Mouse (Mus musculus) heart, embryonic 11.5 days (tissue): ENCODE data around the gene Akap2. TPM values are rescaled to one million over a fixed set of nuclear protein-coding genes. Genes with fewer than 3 reads are reported as not detected.
A peak's percentile ranks its signal among the peaks of the same experiment; 100 is the strongest.

Source experiments
- ATAC-seq: fragments of 200-750 bp; cut with Nextera tagmentation; replicated peaks from 2 replicates; pipeline ENCODE4 v1.8.0; 2017; ENCODE audit warnings: moderate library complexity; ENCODE audit not compliant: insufficient number of reproducible peaks, low FRiP score, low TSS enrichment
- H3K27ac ChIP-seq: fragments of 300-500 bp; sonication (generic); 2 replicates; pipeline ENCODE4 v1.5.1; 2014; ENCODE audit warnings: mild to moderate bottlenecking, low read depth, low read length
- H3K27me3 ChIP-seq: fragments of 300-500 bp; sonication (generic); 2 replicates; pipeline ENCODE4 v1.6.1; 2014; ENCODE audit warnings: mild to moderate bottlenecking, low read length, mixed read lengths; ENCODE audit not compliant: control insufficient read depth, insufficient read depth
- H3K36me3 ChIP-seq: fragments of 300-500 bp; sonication (generic); 2 replicates; pipeline ENCODE4 v1.6.1; 2014; ENCODE audit warnings: mild to moderate bottlenecking, low read length, moderate library complexity, mixed read lengths; ENCODE audit not compliant: control insufficient read depth, insufficient read depth
- H3K4me1 ChIP-seq: fragments of 300-500 bp; sonication (generic); 2 replicates; pipeline ENCODE4 v1.6.1; 2014; ENCODE audit warnings: low read length; ENCODE audit not compliant: control insufficient read depth, insufficient read depth
- H3K4me2 ChIP-seq: fragments of 300-500 bp; sonication (generic); 2 replicates; pipeline ENCODE4 v1.6.1; 2014; ENCODE audit warnings: mild to moderate bottlenecking, moderate library complexity
- H3K4me3 ChIP-seq: fragments of 300-500 bp; sonication (generic); 2 replicates; pipeline ENCODE4 v1.5.1; 2014; ENCODE audit warnings: low read depth, low read length
- H3K9ac ChIP-seq: fragments of 300-500 bp; sonication (generic); 2 replicates; pipeline ENCODE4 v1.6.1; 2014; ENCODE audit warnings: mild to moderate bottlenecking, low read depth, low read length, moderate library complexity
- H3K9me3 ChIP-seq: fragments of 300-500 bp; sonication (generic); replicated peaks from 2 replicates; pipeline ENCODE4 v1.6.1; 2016; ENCODE audit warnings: low read length; ENCODE audit not compliant: control insufficient read depth
- WGBS: fragments of 180-500 bp; shearing (Covaris S2); extraction: QIAGEN DNeasy Blood & Tissue Kit; methylation state at CpG from one replicate; pipeline ENCODE4 v1.1.7; 2014; ENCODE audit not compliant: insufficient replicate concordance; 5-methylcytosine and 5-hydroxymethylcytosine counted together
- polyA plus RNA-seq: library from polyadenylated mRNA; unstranded; fragments of >200 nt; fragmentation: Nextera tagmentation; extraction: Ambion mirVana; gene quantifications from 2 replicates; pipeline ENCODE4 v1.2.1, GENCODE M21; 2014

Akap2 gene
- polyA plus RNA-seq, 1 experiment from 2014 or later = 45.9 TPM

GRCm38 (mm10) chr4:57845541-57846210, 128.2 kb downstream of the Akap2 start:
- ATAC-seq = no peak
- H3K4me3 ChIP-seq = peak overlapping the region; percentile 49
- peak overlapping the region; percentile 70 for H3K4me2 ChIP-seq
- 17% methylated on average over 12 of the region's 12 CpGs for WGBS
- no peaks in the 10 kb centered on the region for H3K27me3 ChIP-seq
- H3K9me3 ChIP-seq = no peaks in the 10 kb centered on the region
- H3K4me1 ChIP-seq = peaks cover 41% of the 10 kb centered on the region
- H3K36me3 ChIP-seq = peaks cover 8% of the 10 kb centered on the region
- peak overlapping the region; percentile 81 for H3K9ac ChIP-seq
- H3K27ac ChIP-seq = peak overlapping the region; percentile 96

GRCm38 (mm10) chr4:57846381-57846990, 129.0 kb downstream of the Akap2 start:
- WGBS = 16% methylated on average over 12 of the region's 12 CpGs
- Histone ChIP-seq H3K27ac (peak overlapping the region; percentile 96), H3K9me3 (no peaks in the 10 kb centered on the region), H3K4me2 (peak overlapping the region; percentile 70), H3K27me3 (no peaks in the 10 kb centered on the region), H3K4me1 (peaks cover 44% of the 10 kb centered on the region), H3K9ac (peak overlapping the region; percentile 81), H3K4me3 (peak overlapping the region; percentile 49), H3K36me3 (peaks cover 9% of the 10 kb centered on the region)
- no peak for ATAC-seq

- H3K4me1 ChIP-seq = peaks cover 47% of the 10 kb centered on the region
- peak overlapping the region; percentile 70 for H3K4me2 ChIP-seq
- H3K27me3 ChIP-seq = no peaks in the 10 kb centered on the region
- peaks cover 9% of the 10 kb centered on the region for H3K36me3 ChIP-seq
- WGBS = 15% methylated on average over 8 of the region's 8 CpGs
- ATAC-seq = peak; percentile 37
- peak overlapping the region; percentile 96 for H3K27ac ChIP-seq
- peak overlapping the region; percentile 81 for H3K9ac ChIP-seq
- no peaks in the 10 kb centered on the region for H3K9me3 ChIP-seq
- H3K4me3 ChIP-seq = peak overlapping the region; percentile 49
Measured at GRCm38 (mm10) chr4:57846991-57847422, 129.6 kb downstream of the Akap2 start.

- ATAC-seq = no peak
- 88% methylated on average over 3 of the region's 3 CpGs for WGBS
- Histone ChIP-seq H3K4me1 (peaks cover 43% of the 10 kb centered on the region), H3K27ac (peak overlapping the region; percentile 96), H3K4me3 (peak overlapping the region; percentile 49), H3K9ac (peak overlapping the region; percentile 81; the same call in 1 of the 2 replicates), H3K4me2 (peak overlapping the region; percentile 70), H3K9me3 (no peaks in the 10 kb centered on the region), H3K27me3 (no peaks in the 10 kb centered on the region), H3K36me3 (peaks cover 9% of the 10 kb centered on the region)
Measured at GRCm38 (mm10) chr4:57847676-57848075, 130.2 kb downstream of the Akap2 start.

- H3K27me3 ChIP-seq = no peaks in the 10 kb centered on the region
- no peak overlapping the region for H3K4me3 ChIP-seq
- no peak overlapping the region for H3K4me2 ChIP-seq
- no peak overlapping the region for H3K27ac ChIP-seq
- peaks cover 9% of the 10 kb centered on the region for H3K36me3 ChIP-seq
- peaks cover 39% of the 10 kb centered on the region for H3K4me1 ChIP-seq
- ATAC-seq = no peak
- H3K9me3 ChIP-seq = no peaks in the 10 kb centered on the region
- H3K9ac ChIP-seq = no peak overlapping the region
- WGBS = 39% methylated on average over 6 of the region's 6 CpGs
Measured at GRCm38 (mm10) chr4:57849465-57849864, 132.0 kb downstream of the Akap2 start.

- Histone ChIP-seq H3K4me2 (no peak overlapping the region), H3K36me3 (peaks cover 30% of the 10 kb centered on the region), H3K9ac (no peak overlapping the region), H3K27me3 (no peaks in the 10 kb centered on the region), H3K4me3 (no peak overlapping the region), H3K27ac (no peak overlapping the region), H3K4me1 (peaks cover 28% of the 10 kb centered on the region), H3K9me3 (no peaks in the 10 kb centered on the region)
- 77% methylated on average over 1 of the region's 1 CpGs for WGBS
- no peak for ATAC-seq
Measured at GRCm38 (mm10) chr4:57851731-57852130, 134.3 kb downstream of the Akap2 start.

- Histone ChIP-seq H3K9me3 (no peaks in the 10 kb centered on the region), H3K4me3 (no peak overlapping the region), H3K4me2 (no peak overlapping the region), H3K9ac (no peak overlapping the region), H3K4me1 (peaks cover 20% of the 10 kb centered on the region), H3K27ac (no peak overlapping the region), H3K36me3 (peaks cover 38% of the 10 kb centered on the region), H3K27me3 (no peaks in the 10 kb centered on the region)
- WGBS = 24% methylated on average over 9 of the region's 9 CpGs
- ATAC-seq = no peak
Measured at GRCm38 (mm10) chr4:57852461-57853040, 135.1 kb downstream of the Akap2 start.

GRCm38 (mm10) chr4:57854181-57854580, 136.7 kb downstream of the Akap2 start:
- H3K9me3 ChIP-seq = no peaks in the 10 kb centered on the region
- no peak for ATAC-seq
- H3K9ac ChIP-seq = no peak overlapping the region
- H3K36me3 ChIP-seq = peaks cover 46% of the 10 kb centered on the region
- no peaks in the 10 kb centered on the region for H3K27me3 ChIP-seq
- peaks cover 14% of the 10 kb centered on the region for H3K4me1 ChIP-seq
- H3K4me3 ChIP-seq = no peak overlapping the region
- no peak overlapping the region for H3K4me2 ChIP-seq
- WGBS = 85% methylated on average over 6 of the region's 6 CpGs
- no peak overlapping the region for H3K27ac ChIP-seq
